Mouse (Mus musculus): ENCODE measurements around the gene Slc6a6. TPM values are rescaled to one million over a fixed set of nuclear protein-coding genes. Genes with fewer than 3 reads are reported as not detected.
A peak's percentile ranks its signal among the peaks of the same experiment; 100 is the strongest.

Slc6a6 gene
- total and polyA plus RNA-seq, 2 experiments from 2014 or later = 95.3 to 116 TPM

DNA sequence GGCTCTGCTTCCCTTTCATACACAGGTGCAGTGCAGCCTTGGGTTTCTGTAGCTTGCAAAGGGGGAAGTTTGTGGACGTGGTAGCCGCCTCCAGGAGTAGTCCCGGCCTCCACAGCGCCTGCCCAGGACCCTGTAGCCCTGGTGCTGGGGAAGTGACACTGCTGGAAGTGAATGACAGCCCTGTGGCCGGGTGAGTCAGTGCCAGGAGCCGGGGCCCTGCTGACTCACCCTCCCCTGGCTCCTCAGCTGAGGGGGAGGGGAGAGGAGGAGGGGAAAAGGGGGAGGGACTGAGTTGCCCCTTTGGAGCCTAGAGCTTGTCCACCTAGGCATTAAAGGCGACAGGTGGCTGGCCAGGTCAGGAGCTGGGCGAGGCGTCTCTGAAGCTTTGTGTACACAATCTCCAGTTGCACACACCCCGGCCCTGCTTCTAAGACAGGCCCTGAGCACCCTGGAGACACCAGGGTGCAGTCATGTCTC lies 29.0 kb downstream of the Slc6a6 start:
- no peak overlapping the region for H3K4me2 ChIP-seq (ENCODE audit: low read depth, low read length)
- ATAC-seq (ENCODE audit: insufficient read depth, low read depth) (peak; percentile 48; the same call in 1 of the 2 replicates), DNase-seq (ENCODE audit: low spot score) (no peak)
- TF ChIP-seq CTCF (IDR thresholded peaks at IDR 0.05; ENCODE audit: low read depth) (no peak), EP300 (IDR thresholded peaks at IDR 0.05; ENCODE audit: low read depth) (no peak)
- no peak overlapping the region for H3K4me3 ChIP-seq (ENCODE audit: low read depth, low read length)
- peaks cover 22% of the 10 kb centered on the region; the same call in 1 of the 2 replicates for H3K36me3 ChIP-seq (replicated peaks; ENCODE audit: control insufficient read depth, insufficient read depth, low read length)
- no peaks in the 10 kb centered on the region for H3K27me3 ChIP-seq (ENCODE audit: control insufficient read depth, insufficient read depth, low read length)
- peaks cover 6% of the 10 kb centered on the region; the same call in 1 of the 2 replicates for H3K4me1 ChIP-seq (ENCODE audit: control insufficient read depth, insufficient read depth)
- 0 out of 2 replicates have a peak overlapping the region, but pooled peaks have one; percentile 1 for H3K9ac ChIP-seq (replicated peaks; ENCODE audit: low read depth, low read length)
- 36% methylated on average over 10 of the region's 10 CpGs for WGBS
- peak overlapping the region; percentile 52 for H3K27ac ChIP-seq (ENCODE audit: low read depth)
- H3K9me3 ChIP-seq (replicated peaks; ENCODE audit: control insufficient read depth, low read length) = no peaks in the 10 kb centered on the region

DNA sequence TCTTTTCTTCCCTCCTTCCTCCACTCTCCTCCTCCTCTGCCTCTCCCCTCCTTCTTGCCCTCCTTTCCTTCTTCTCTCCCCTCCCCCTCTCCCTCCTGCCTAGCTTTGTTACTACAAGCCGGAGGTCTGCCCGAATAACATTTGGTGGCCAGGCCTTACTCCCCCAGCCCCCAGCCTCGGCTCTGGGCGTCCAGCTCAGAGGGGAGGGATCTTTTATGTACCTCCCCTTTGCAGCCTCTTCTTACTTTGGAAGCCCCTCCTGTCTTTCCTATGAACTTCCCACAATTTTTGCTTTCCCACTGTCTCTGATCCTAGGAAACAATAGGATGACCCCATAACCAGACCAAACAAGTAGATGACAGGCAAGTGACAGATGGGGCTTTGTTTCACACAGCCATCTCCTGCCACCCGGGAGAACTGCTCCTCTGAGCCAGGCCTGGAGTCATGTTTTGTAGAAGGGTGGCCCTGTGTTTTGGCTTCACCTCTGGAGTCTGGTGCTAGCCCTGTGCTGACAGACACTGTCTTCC lies 29.6 kb downstream of the Slc6a6 start:
- peaks cover 17% of the 10 kb centered on the region; the same call in 1 of the 2 replicates for H3K36me3 ChIP-seq (replicated peaks; ENCODE audit: control insufficient read depth, insufficient read depth, low read length)
- TF ChIP-seq CTCF (IDR thresholded peaks at IDR 0.05; ENCODE audit: low read depth) (no peak), EP300 (IDR thresholded peaks at IDR 0.05; ENCODE audit: low read depth) (no peak)
- H3K4me3 ChIP-seq (ENCODE audit: low read depth, low read length) = no peak overlapping the region
- no peak overlapping the region for H3K9ac ChIP-seq (replicated peaks; ENCODE audit: low read depth, low read length)
- WGBS = 39% methylated on average over 5 of the region's 5 CpGs
- H3K27me3 ChIP-seq (ENCODE audit: control insufficient read depth, insufficient read depth, low read length) = no peaks in the 10 kb centered on the region
- no peak overlapping the region for H3K4me2 ChIP-seq (ENCODE audit: low read depth, low read length)
- H3K27ac ChIP-seq (ENCODE audit: low read depth) = peak overlapping the region; percentile 52; the same call in 1 of the 2 replicates
- H3K4me1 ChIP-seq (ENCODE audit: control insufficient read depth, insufficient read depth) = peaks cover 6% of the 10 kb centered on the region; the same call in 1 of the 2 replicates
- no peak for ATAC-seq (ENCODE audit: insufficient read depth, low read depth)
- DNase-seq (ENCODE audit: low spot score) = no peak
- H3K9me3 ChIP-seq (replicated peaks; ENCODE audit: control insufficient read depth, low read length) = no peaks in the 10 kb centered on the region

DNA sequence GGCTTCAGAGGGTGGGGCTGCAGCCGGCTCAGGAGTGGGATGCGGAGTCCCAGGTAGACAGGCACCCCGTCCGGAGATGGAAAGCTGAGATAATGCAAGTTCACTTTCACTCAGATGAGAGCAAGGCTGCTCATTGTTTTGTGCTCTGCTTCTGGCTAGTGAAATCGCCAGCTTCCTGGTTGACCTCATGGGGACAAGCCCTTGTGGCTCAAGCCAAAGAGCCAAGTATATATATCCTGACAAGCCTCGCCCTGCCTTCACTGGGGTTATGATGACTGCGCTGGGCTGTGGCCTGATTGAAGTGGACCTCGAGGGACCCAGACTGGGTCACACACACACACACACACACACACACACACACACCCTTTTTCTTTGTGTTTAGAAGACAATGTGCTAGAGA lies 31.2 kb downstream of the Slc6a6 start:
- no peak for DNase-seq (ENCODE audit: low spot score)
- no peak overlapping the region for H3K9ac ChIP-seq (replicated peaks; ENCODE audit: low read depth, low read length)
- H3K9me3 ChIP-seq (replicated peaks; ENCODE audit: control insufficient read depth, low read length) = no peaks in the 10 kb centered on the region
- TF ChIP-seq EP300 (IDR thresholded peaks at IDR 0.05; ENCODE audit: low read depth) = peak; percentile 43; the same call in 1 of the 2 replicates
- TF ChIP-seq CTCF (IDR thresholded peaks at IDR 0.05; ENCODE audit: low read depth) = no peak
- H3K27ac ChIP-seq (ENCODE audit: low read depth) = peak overlapping the region; percentile 32
- H3K36me3 ChIP-seq (replicated peaks; ENCODE audit: control insufficient read depth, insufficient read depth, low read length) = peaks cover 16% of the 10 kb centered on the region; the same call in 1 of the 2 replicates
- WGBS = 64% methylated on average over 8 of the region's 8 CpGs
- peaks cover 6% of the 10 kb centered on the region; the same call in 1 of the 2 replicates for H3K4me1 ChIP-seq (ENCODE audit: control insufficient read depth, insufficient read depth)
- H3K27me3 ChIP-seq (ENCODE audit: control insufficient read depth, insufficient read depth, low read length) = no peaks in the 10 kb centered on the region
- H3K4me3 ChIP-seq (ENCODE audit: low read depth, low read length) = no peak overlapping the region
- peak; percentile 71 for ATAC-seq (ENCODE audit: insufficient read depth, low read depth)
- H3K4me2 ChIP-seq (ENCODE audit: low read depth, low read length) = no peak overlapping the region

DNA sequence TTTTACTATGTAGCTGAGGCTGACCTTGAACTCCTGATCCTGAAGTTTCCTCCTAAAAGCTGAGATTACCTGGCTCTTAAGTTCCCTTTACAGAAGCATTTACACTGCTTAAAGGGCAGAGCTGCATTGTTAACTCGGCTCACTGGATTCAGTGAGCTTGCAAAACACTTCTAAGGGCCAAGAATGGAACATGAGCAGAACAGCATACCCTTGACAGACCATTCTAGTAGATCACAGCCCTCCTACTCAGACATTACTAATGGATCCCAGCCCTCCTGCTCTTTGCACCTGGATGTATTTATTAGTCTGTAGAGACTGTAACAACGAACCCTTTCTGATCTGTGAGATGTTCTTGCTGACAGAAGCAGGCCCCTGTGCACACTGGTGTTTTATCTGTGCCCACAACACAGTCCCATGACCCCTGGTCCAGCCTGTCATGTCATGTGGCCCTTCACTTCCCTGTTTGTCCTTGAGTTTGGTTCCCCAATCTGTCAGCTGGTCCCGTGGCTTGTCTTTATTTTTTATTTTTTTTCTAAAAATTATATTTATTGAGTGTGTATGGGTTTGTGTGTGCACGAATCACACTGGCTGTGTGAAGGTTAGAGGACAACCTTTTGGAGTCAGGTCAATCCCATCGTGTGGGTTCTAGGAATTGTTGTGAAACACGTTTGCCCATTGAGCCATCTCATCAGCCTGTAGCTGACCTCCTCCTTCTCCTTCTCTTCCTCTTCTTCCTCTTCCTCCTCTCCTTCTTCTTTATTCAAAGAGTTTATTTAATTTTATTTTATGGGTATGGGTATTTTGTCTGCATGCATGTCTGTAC lies 32.3 kb downstream of the Slc6a6 start:
- Histone ChIP-seq H3K9ac (replicated peaks; ENCODE audit: low read depth, low read length) (no peak overlapping the region), H3K9me3 (replicated peaks; ENCODE audit: control insufficient read depth, low read length) (no peaks in the 10 kb centered on the region), H3K4me2 (ENCODE audit: low read depth, low read length) (no peak overlapping the region), H3K4me1 (ENCODE audit: control insufficient read depth, insufficient read depth) (peaks cover 6% of the 10 kb centered on the region; the same call in 1 of the 2 replicates), H3K4me3 (ENCODE audit: low read depth, low read length) (no peak overlapping the region), H3K27me3 (ENCODE audit: control insufficient read depth, insufficient read depth, low read length) (no peaks in the 10 kb centered on the region), H3K27ac (ENCODE audit: low read depth) (peak overlapping the region; percentile 26; the same call in 1 of the 2 replicates), H3K36me3 (replicated peaks; ENCODE audit: control insufficient read depth, insufficient read depth, low read length) (peaks cover 17% of the 10 kb centered on the region; the same call in 1 of the 2 replicates)
- 69% methylated on average over 6 of the region's 6 CpGs for WGBS
- no peak for TF ChIP-seq CTCF (IDR thresholded peaks at IDR 0.05; ENCODE audit: low read depth)
- TF ChIP-seq EP300 (IDR thresholded peaks at IDR 0.05; ENCODE audit: low read depth) = no peak
- ATAC-seq (ENCODE audit: insufficient read depth, low read depth) (no peak), DNase-seq (ENCODE audit: low spot score) (no peak)

DNA sequence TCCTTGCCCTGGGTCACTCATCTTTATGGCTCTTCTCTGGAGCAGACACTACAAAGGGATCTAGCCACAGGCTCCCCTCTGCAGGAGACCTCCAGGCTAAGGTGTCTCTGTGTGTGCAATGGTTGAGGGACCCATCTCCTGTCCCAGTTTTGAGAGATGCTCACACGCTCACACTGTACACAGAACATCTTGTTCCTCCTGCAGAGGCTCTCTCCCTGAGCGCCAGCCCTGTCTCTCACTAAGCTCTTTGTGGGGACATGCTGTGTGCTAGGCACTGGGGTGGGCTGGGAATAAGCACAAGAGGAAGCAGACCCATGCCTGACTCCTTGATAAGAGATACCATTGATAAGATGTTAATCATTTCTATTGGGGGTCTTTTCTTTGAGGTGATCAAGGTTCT lies 34.2 kb downstream of the Slc6a6 start:
- 79% methylated on average over 2 of the region's 2 CpGs for WGBS
- DNase-seq (ENCODE audit: low spot score) (no peak), ATAC-seq (ENCODE audit: insufficient read depth, low read depth) (no peak)
- no peak for TF ChIP-seq EP300 (IDR thresholded peaks at IDR 0.05; ENCODE audit: low read depth)
- TF ChIP-seq CTCF (IDR thresholded peaks at IDR 0.05; ENCODE audit: low read depth) = no peak
- H3K4me1 ChIP-seq (ENCODE audit: control insufficient read depth, insufficient read depth) = no peaks in the 10 kb centered on the region; the same call in 1 of the 2 replicates
- no peak overlapping the region for H3K4me3 ChIP-seq (ENCODE audit: low read depth, low read length)
- H3K27ac ChIP-seq (ENCODE audit: low read depth) = peak overlapping the region; percentile 36; the same call in 1 of the 2 replicates
- H3K27me3 ChIP-seq (ENCODE audit: control insufficient read depth, insufficient read depth, low read length) = no peaks in the 10 kb centered on the region
- no peaks in the 10 kb centered on the region for H3K9me3 ChIP-seq (replicated peaks; ENCODE audit: control insufficient read depth, low read length)
- no peak overlapping the region for H3K9ac ChIP-seq (replicated peaks; ENCODE audit: low read depth, low read length)
- no peak overlapping the region for H3K4me2 ChIP-seq (ENCODE audit: low read depth, low read length)
- H3K36me3 ChIP-seq (replicated peaks; ENCODE audit: control insufficient read depth, insufficient read depth, low read length) = peaks cover 24% of the 10 kb centered on the region

All from heart, postnatal 0 days (tissue).